Mouse (Mus musculus) kidney, embryonic 16.5 days (tissue): ENCODE data around the gene Slco3a1. TPM values are rescaled to one million over a fixed set of nuclear protein-coding genes. Genes with fewer than 3 reads are reported as not detected.

Source experiments
- ATAC-seq: fragments of 200-750 bp; cut with Nextera tagmentation; 2 replicates; pipeline ENCODE4 v1.8.0; 2017; ENCODE audit warnings: moderate TSS enrichment; ENCODE audit not compliant: low FRiP score, low TSS enrichment
- H3K27ac ChIP-seq: fragments of 300-500 bp; sonication (generic); 2 replicates; pipeline ENCODE4 v1.5.1; 2014; ENCODE audit warnings: low read length
- H3K27me3 ChIP-seq: fragments of 300-500 bp; sonication (generic); 2 replicates; pipeline ENCODE4 v1.6.1; 2014; ENCODE audit warnings: low read length, control low read depth, mixed read lengths; ENCODE audit not compliant: insufficient read depth
- H3K36me3 ChIP-seq: fragments of 300-500 bp; sonication (generic); 2 replicates; pipeline ENCODE4 v1.6.1; 2014; ENCODE audit warnings: low read length, control low read depth, mixed read lengths; ENCODE audit not compliant: insufficient read depth
- H3K4me1 ChIP-seq: fragments of 300-500 bp; sonication (generic); 2 replicates; pipeline ENCODE4 v1.6.1; 2014; ENCODE audit warnings: low read length, control low read depth, mixed read lengths; ENCODE audit not compliant: insufficient read depth
- H3K4me2 ChIP-seq: fragments of 300-500 bp; sonication (generic); replicated peaks from 2 replicates; pipeline ENCODE4 v1.6.1; 2014; ENCODE audit warnings: low read depth, low read length
- H3K4me3 ChIP-seq: fragments of 300-500 bp; sonication (generic); 2 replicates; pipeline ENCODE4 v1.5.1; 2014; ENCODE audit warnings: mild to moderate bottlenecking, low read length
- H3K9ac ChIP-seq: fragments of 300-500 bp; sonication (generic); replicated peaks from 2 replicates; pipeline ENCODE4 v1.6.1; 2014; ENCODE audit warnings: low read length
- H3K9me3 ChIP-seq: fragments of 300-500 bp; sonication (generic); 2 replicates; pipeline ENCODE4 v1.6.1; 2016; ENCODE audit warnings: low read length, control low read depth
- WGBS: fragments of 180-500 bp; shearing (Covaris S2); extraction: QIAGEN DNeasy Blood & Tissue Kit; methylation state at CpG from one replicate; pipeline ENCODE4 v1.1.7; 2014; 5-methylcytosine and 5-hydroxymethylcytosine counted together
- polyA plus RNA-seq: library from polyadenylated mRNA; unstranded; fragments of >200 nt; fragmentation: Nextera tagmentation; extraction: Ambion mirVana; gene quantifications from 2 replicates; pipeline ENCODE4 v1.2.1, GENCODE M21; 2015

Gene Slco3a1
- polyA plus RNA-seq, 1 experiment from 2014 or later = 20.8 TPM

- no peak overlapping the region for H3K9ac ChIP-seq
- ATAC-seq = no peak
- H3K4me2 ChIP-seq = no peak overlapping the region
- 0 out of 2 replicates have a peak, but pooled peaks cover 3% of the 10 kb centered on the region for H3K36me3 ChIP-seq
- no peak overlapping the region for H3K27ac ChIP-seq
- H3K27me3 ChIP-seq = no peaks in the 10 kb centered on the region
- 83% methylated on average over 3 of the region's 3 CpGs for WGBS
- H3K4me3 ChIP-seq = no peak overlapping the region
- H3K9me3 ChIP-seq = no peaks in the 10 kb centered on the region
- no peaks in the 10 kb centered on the region for H3K4me1 ChIP-seq
Observed at GRCm38 (mm10) chr7:74315836-74316435, 238.6 kb downstream of the Slco3a1 start.

GRCm38 (mm10) chr7:74314276-74314675 is 240.3 kb downstream of the Slco3a1 start:
- no peak for ATAC-seq
- 74% methylated on average over 1 of the region's 1 CpGs for WGBS
- Histone ChIP-seq H3K9ac (no peak overlapping the region), H3K4me2 (no peak overlapping the region), H3K4me1 (no peaks in the 10 kb centered on the region), H3K27ac (no peak overlapping the region), H3K36me3 (0 out of 2 replicates have a peak, but pooled peaks cover 3% of the 10 kb centered on the region), H3K4me3 (no peak overlapping the region), H3K27me3 (no peaks in the 10 kb centered on the region), H3K9me3 (no peaks in the 10 kb centered on the region)

- 82% methylated on average over 6 of the region's 6 CpGs for WGBS
- Histone ChIP-seq H3K4me3 (no peak overlapping the region), H3K9ac (no peak overlapping the region), H3K27me3 (no peaks in the 10 kb centered on the region), H3K4me1 (no peaks in the 10 kb centered on the region), H3K9me3 (no peaks in the 10 kb centered on the region), H3K4me2 (no peak overlapping the region), H3K27ac (no peak overlapping the region), H3K36me3 (0 out of 2 replicates have a peak, but pooled peaks cover 3% of the 10 kb centered on the region)
- no peak for ATAC-seq
Observed at GRCm38 (mm10) chr7:74313279-74314105, 241.1 kb downstream of the Slco3a1 start.

- no peaks in the 10 kb centered on the region for H3K4me1 ChIP-seq
- WGBS = 63% methylated on average over 4 of the region's 4 CpGs
- H3K9ac ChIP-seq = no peak overlapping the region
- no peaks in the 10 kb centered on the region for H3K27me3 ChIP-seq
- H3K9me3 ChIP-seq = no peaks in the 10 kb centered on the region
- no peak overlapping the region for H3K4me3 ChIP-seq
- H3K27ac ChIP-seq = no peak overlapping the region
- ATAC-seq = no peak
- no peaks in the 10 kb centered on the region for H3K36me3 ChIP-seq
- no peak overlapping the region for H3K4me2 ChIP-seq
Observed at GRCm38 (mm10) chr7:74311536-74311935, 243.0 kb downstream of the Slco3a1 start.

- no peaks in the 10 kb centered on the region; the same call in 1 of the 2 replicates for H3K36me3 ChIP-seq
- 0 out of 2 replicates have a peak overlapping the region, but pooled peaks have one; percentile 29 for H3K9ac ChIP-seq
- H3K27ac ChIP-seq = no peak overlapping the region
- H3K4me1 ChIP-seq = peaks cover 10% of the 10 kb centered on the region
- no peak overlapping the region for H3K4me2 ChIP-seq
- ATAC-seq = no peak
- H3K9me3 ChIP-seq = no peaks in the 10 kb centered on the region
- WGBS = 53% methylated on average over 14 of the region's 14 CpGs
- no peak overlapping the region for H3K4me3 ChIP-seq
- no peaks in the 10 kb centered on the region for H3K27me3 ChIP-seq
Observed at GRCm38 (mm10) chr7:74303611-74304300, 250.8 kb downstream of the Slco3a1 start.

GRCm38 (mm10) chr7:74303081-74303480 is 251.5 kb downstream of the Slco3a1 start:
- H3K4me1 ChIP-seq = peaks cover 10% of the 10 kb centered on the region
- no peak overlapping the region for H3K4me3 ChIP-seq
- WGBS = 62% methylated on average over 5 of the region's 5 CpGs
- H3K36me3 ChIP-seq = no peaks in the 10 kb centered on the region; the same call in 1 of the 2 replicates
- H3K4me2 ChIP-seq = no peak overlapping the region
- no peak overlapping the region for H3K9ac ChIP-seq
- H3K27ac ChIP-seq = no peak overlapping the region
- no peaks in the 10 kb centered on the region for H3K27me3 ChIP-seq
- H3K9me3 ChIP-seq = no peaks in the 10 kb centered on the region
- no peak for ATAC-seq

GRCm38 (mm10) chr7:74286531-74286930 is 268.0 kb downstream of the Slco3a1 start:
- no peaks in the 10 kb centered on the region for H3K27me3 ChIP-seq
- H3K36me3 ChIP-seq = no peaks in the 10 kb centered on the region
- WGBS = 86% methylated on average over 4 of the region's 4 CpGs
- no peak overlapping the region for H3K27ac ChIP-seq
- no peak overlapping the region for H3K9ac ChIP-seq
- H3K9me3 ChIP-seq = no peaks in the 10 kb centered on the region
- no peak for ATAC-seq
- H3K4me2 ChIP-seq = no peak overlapping the region
- H3K4me1 ChIP-seq = no peaks in the 10 kb centered on the region
- H3K4me3 ChIP-seq = no peak overlapping the region

GRCm38 (mm10) chr7:74280371-74280770 is 274.2 kb downstream of the Slco3a1 start:
- no peaks in the 10 kb centered on the region for H3K36me3 ChIP-seq
- H3K27ac ChIP-seq = no peak overlapping the region
- no peaks in the 10 kb centered on the region for H3K27me3 ChIP-seq
- no peak overlapping the region for H3K9ac ChIP-seq
- no peak for ATAC-seq
- 87% methylated on average over 2 of the region's 2 CpGs for WGBS
- H3K9me3 ChIP-seq = no peaks in the 10 kb centered on the region
- no peak overlapping the region for H3K4me3 ChIP-seq
- no peaks in the 10 kb centered on the region for H3K4me1 ChIP-seq
- H3K4me2 ChIP-seq = no peak overlapping the region

GRCm38 (mm10) chr7:74279356-74279755 is 275.2 kb downstream of the Slco3a1 start:
- no peak overlapping the region for H3K27ac ChIP-seq
- no peak overlapping the region for H3K9ac ChIP-seq
- H3K4me1 ChIP-seq = no peaks in the 10 kb centered on the region
- no peak overlapping the region for H3K4me2 ChIP-seq
- no peaks in the 10 kb centered on the region for H3K27me3 ChIP-seq
- no peaks in the 10 kb centered on the region for H3K9me3 ChIP-seq
- WGBS = 59% methylated on average over 3 of the region's 3 CpGs
- H3K36me3 ChIP-seq = no peaks in the 10 kb centered on the region
- ATAC-seq = no peak
- H3K4me3 ChIP-seq = no peak overlapping the region

GRCm38 (mm10) chr7:74270089-74270394 is 284.5 kb downstream of the Slco3a1 start:
- Histone ChIP-seq H3K9ac (no peak overlapping the region), H3K4me3 (no peak overlapping the region), H3K36me3 (no peaks in the 10 kb centered on the region), H3K4me1 (no peaks in the 10 kb centered on the region), H3K27ac (no peak overlapping the region), H3K9me3 (no peaks in the 10 kb centered on the region), H3K27me3 (no peaks in the 10 kb centered on the region), H3K4me2 (no peak overlapping the region)
- 91% methylated on average over 1 of the region's 1 CpGs for WGBS
- ATAC-seq = no peak
